8 mouse cellular contexts compared by ENCODE assay signal in genomic region chr17:35993675-35994074, GRCm38 (mm10). TPM values are rescaled to one million over a fixed set of nuclear protein-coding genes. Genes with fewer than 3 reads are reported as not detected.
DNase-seq lines count a peak whose midpoint lies in the region; ATAC-seq and TF ChIP-seq lines count a peak whose summit lies in the region.

No protein-coding gene starts in this region.

- H3K4me2 ChIP-seq in heart, embryonic 13.5 days = peak overlapping the region; percentile 81
- peak overlapping the region; percentile 65 for H3K4me2 ChIP-seq in kidney, postnatal 0 days (ENCODE audit: low read length)
- H3K4me2 ChIP-seq in liver, embryonic 14.5 days (ENCODE audit: low read depth) = peak overlapping the region; percentile 80
- H3K4me2 ChIP-seq in neural tube, embryonic 11.5 days (ENCODE audit: low read depth) = peak overlapping the region; percentile 25; the same call in 1 of the 2 replicates
- peak overlapping the region; percentile 75 for H3K4me2 ChIP-seq in stomach, embryonic 16.5 days (ENCODE audit: low read depth, low read length)

- no peaks in the 10 kb centered on the region for H3K9me3 ChIP-seq in erythroblast, embryonic 14.5 days (ENCODE audit: control insufficient read depth, low read length)
- no peaks in the 10 kb centered on the region for H3K9me3 ChIP-seq in heart, embryonic 13.5 days
- H3K9me3 ChIP-seq in kidney, postnatal 0 days (replicated peaks; ENCODE audit: low read length) = no peaks in the 10 kb centered on the region
- H3K9me3 ChIP-seq in liver, embryonic 14.5 days (ENCODE audit: control insufficient read depth, low read length) = no peaks in the 10 kb centered on the region
- no peaks in the 10 kb centered on the region for H3K9me3 ChIP-seq in neural tube, embryonic 11.5 days (ENCODE audit: control insufficient read depth, low read length)
- no peaks in the 10 kb centered on the region for H3K9me3 ChIP-seq in stomach, embryonic 16.5 days (replicated peaks; ENCODE audit: control insufficient read depth, low read length)

- peak; percentile 91 for DNase-seq in CD4-positive helper T cell, adult 2 months (ENCODE audit: low read depth, low spot score)
- DNase-seq in brain, embryonic 14.5 days (ENCODE audit: low read depth) = peak; percentile 91
- DNase-seq in kidney, postnatal 0 days (ENCODE audit: low spot score) = peak; percentile 85
- DNase-seq in liver, embryonic 14.5 days (ENCODE audit: low read depth in 3 of 3, low spot score in 3 of 3) = peak; percentile 60 to 73 (median 62)
- peak; percentile 84 for DNase-seq in neural tube, embryonic 11.5 days (ENCODE audit: low spot score)

- ATAC-seq in heart, embryonic 13.5 days (ENCODE audit: extremely low read depth, insufficient number of reproducible peaks, low FRiP score, low TSS enrichment) = peak; percentile 26; the same call in 1 of the 2 replicates
- peak; percentile 58 for ATAC-seq in kidney, postnatal 0 days (replicated peaks; ENCODE audit: low FRiP score, low read depth)
- ATAC-seq in liver, embryonic 14.5 days (ENCODE audit: insufficient read depth) = peak; percentile 59
- peak; percentile 77 for ATAC-seq in neural tube, embryonic 11.5 days (ENCODE audit: insufficient read depth, low FRiP score, low TSS enrichment)
- ATAC-seq in stomach, embryonic 16.5 days (ENCODE audit: insufficient read depth, low FRiP score) = peak; percentile 71

- H3K27ac ChIP-seq in heart, embryonic 13.5 days (replicated peaks) = no peak overlapping the region
- H3K27ac ChIP-seq in kidney, postnatal 0 days = no peak overlapping the region
- H3K27ac ChIP-seq in liver, embryonic 14.5 days = no peak overlapping the region; the same call in 1 of the 2 replicates
- H3K27ac ChIP-seq in neural tube, embryonic 11.5 days (ENCODE audit: low read depth, low read length) = no peak overlapping the region
- no peak overlapping the region for H3K27ac ChIP-seq in stomach, embryonic 16.5 days (ENCODE audit: low read length)

- no peak for TF ChIP-seq POLR2A in brain, embryonic 14.5 days (IDR thresholded peaks at IDR 0.05; ENCODE audit: borderline replicate concordance, extremely low read depth, insufficient read depth, insufficient read length, poor library complexity, severe bottlenecking)

- 0 out of 2 replicates have a peak overlapping the region, but pooled peaks have one; percentile 33 for H3K9ac ChIP-seq in heart, embryonic 13.5 days
- H3K9ac ChIP-seq in kidney, postnatal 0 days (ENCODE audit: low read depth, low read length) = no peak overlapping the region
- no peak overlapping the region for H3K9ac ChIP-seq in liver, embryonic 14.5 days (replicated peaks)
- H3K9ac ChIP-seq in neural tube, embryonic 11.5 days (ENCODE audit: low read length) = no peak overlapping the region
- peak overlapping the region; percentile 21; the same call in 1 of the 2 replicates for H3K9ac ChIP-seq in stomach, embryonic 16.5 days (ENCODE audit: low read length)

- WGBS in heart, embryonic 13.5 days = 5% methylated on average over 17 of the region's 17 CpGs
- WGBS in kidney, postnatal 0 days = 5% methylated on average over 17 of the region's 17 CpGs
- 3% methylated on average over 17 of the region's 17 CpGs for WGBS in liver, embryonic 14.5 days (ENCODE audit: insufficient replicate concordance)
- WGBS in neural tube, embryonic 11.5 days = 9% methylated on average over 17 of the region's 17 CpGs
- 8% methylated on average over 17 of the region's 17 CpGs for WGBS in stomach, embryonic 16.5 days

- H3K36me3 ChIP-seq in erythroblast, embryonic 14.5 days (ENCODE audit: control insufficient read depth) = peaks cover 2% of the 10 kb centered on the region; the same call in 1 of the 2 replicates
- peaks cover 13% of the 10 kb centered on the region for H3K36me3 ChIP-seq in heart, embryonic 13.5 days
- H3K36me3 ChIP-seq in kidney, postnatal 0 days (ENCODE audit: insufficient read depth, low read length) = peaks cover 11% of the 10 kb centered on the region
- H3K36me3 ChIP-seq in liver, embryonic 14.5 days (replicated peaks; ENCODE audit: control insufficient read depth, insufficient read depth, low read depth) = no peaks in the 10 kb centered on the region
- H3K36me3 ChIP-seq in neural tube, embryonic 11.5 days (ENCODE audit: control insufficient read depth, insufficient read depth, low read length) = peaks cover 7% of the 10 kb centered on the region; the same call in 1 of the 2 replicates
- H3K36me3 ChIP-seq in stomach, embryonic 16.5 days (ENCODE audit: control insufficient read depth, insufficient read depth, low read length) = peaks cover under 1% of the 10 kb centered on the region; the same call in 1 of the 2 replicates

- peak overlapping the region; percentile 83 for H3K4me3 ChIP-seq in erythroblast, embryonic 14.5 days (replicated peaks)
- H3K4me3 ChIP-seq in heart, embryonic 13.5 days = peak overlapping the region; percentile 69
- H3K4me3 ChIP-seq in kidney, postnatal 0 days (replicated peaks; ENCODE audit: low read depth, low read length) = peak overlapping the region; percentile 37
- peak overlapping the region; percentile 11 to 75; a peak in 3 of 4 replicates for H3K4me3 ChIP-seq in liver, embryonic 14.5 days (ENCODE audit: insufficient read depth in 1 of 2, low read depth in 2 of 2, low read length in 2 of 2)
- peak overlapping the region; percentile 12; the same call in 1 of the 2 replicates for H3K4me3 ChIP-seq in neural tube, embryonic 11.5 days (ENCODE audit: low read depth, low read length)
- peak overlapping the region; percentile 73 for H3K4me3 ChIP-seq in stomach, embryonic 16.5 days (replicated peaks; ENCODE audit: low read length)

- peaks cover 54% of the 10 kb centered on the region for H3K4me1 ChIP-seq in erythroblast, embryonic 14.5 days (ENCODE audit: control insufficient read depth)
- peaks cover 26% of the 10 kb centered on the region for H3K4me1 ChIP-seq in heart, embryonic 13.5 days
- no peaks in the 10 kb centered on the region for H3K4me1 ChIP-seq in kidney, postnatal 0 days (replicated peaks; ENCODE audit: insufficient read depth, low read length)
- H3K4me1 ChIP-seq in liver, embryonic 14.5 days (replicated peaks; ENCODE audit: control insufficient read depth in 2 of 2, insufficient read depth in 2 of 2, low read length in 1 of 2) = peaks cover 14 to 20% of the 10 kb centered on the region in 2 experiments
- peaks cover 4% of the 10 kb centered on the region; the same call in 1 of the 2 replicates for H3K4me1 ChIP-seq in neural tube, embryonic 11.5 days (ENCODE audit: control insufficient read depth, insufficient read depth, low read length)
- peaks cover 24% of the 10 kb centered on the region for H3K4me1 ChIP-seq in stomach, embryonic 16.5 days (ENCODE audit: control insufficient read depth, insufficient read depth, low read length)

- TF ChIP-seq CTCF in brain, embryonic 14.5 days (IDR thresholded peaks at IDR 0.05; ENCODE audit: borderline replicate concordance, extremely low read depth, insufficient read depth, insufficient read length) = peak; percentile 99
- TF ChIP-seq CTCF in kidney, postnatal 0 days (IDR thresholded peaks at IDR 0.05; ENCODE audit: low read depth) = peak; percentile 99
- peak; percentile 100 for TF ChIP-seq CTCF in liver, embryonic 14.5 days (IDR thresholded peaks at IDR 0.05; ENCODE audit: low read depth)

- no peak for TF ChIP-seq EP300 in liver, embryonic 14.5 days (IDR thresholded peaks at IDR 0.05; ENCODE audit: low read depth)

- no peaks in the 10 kb centered on the region for H3K27me3 ChIP-seq in erythroblast, embryonic 14.5 days (ENCODE audit: control insufficient read depth)
- no peaks in the 10 kb centered on the region for H3K27me3 ChIP-seq in heart, embryonic 13.5 days (replicated peaks)
- H3K27me3 ChIP-seq in kidney, postnatal 0 days (ENCODE audit: insufficient read depth, low read length) = no peaks in the 10 kb centered on the region
- H3K27me3 ChIP-seq in liver, embryonic 14.5 days (ENCODE audit: control insufficient read depth, insufficient read depth, low read length) = no peaks in the 10 kb centered on the region
- H3K27me3 ChIP-seq in neural tube, embryonic 11.5 days (ENCODE audit: control insufficient read depth, insufficient read depth, low read length) = no peaks in the 10 kb centered on the region
- no peaks in the 10 kb centered on the region for H3K27me3 ChIP-seq in stomach, embryonic 16.5 days (ENCODE audit: control insufficient read depth, insufficient read depth, low read length)

RNA-seq across cellular contexts. Expression of gene Prr3, which starts 13.6 kb away (rescaled TPM):
- 72.1 and 81.6 TPM in 2 replicates for polyA plus RNA-seq in brain, embryonic 14.5 days (2012; rRNA removed)
- polyA plus RNA-seq in erythroblast, embryonic 14.5 days (2012) = 0.18 and 0.30 TPM in 2 replicates
- 17.6 and 18.1 TPM in 2 replicates for polyA plus RNA-seq in heart, embryonic 13.5 days (2015; fragmentation: Nextera tagmentation; extraction: Ambion mirVana)
- polyA plus RNA-seq in kidney, postnatal 0 days (2015; fragmentation: Nextera tagmentation; extraction: Ambion mirVana) = 27.9 and 29.3 TPM in 2 replicates
- polyA plus RNA-seq in liver, embryonic 14.5 days (2012; rRNA removed) = 5.5 and 6.3 TPM in 2 replicates
- 3.5 and 4.5 TPM in 2 replicates for polyA plus RNA-seq in liver, embryonic 14.5 days (2014; fragmentation: Nextera tagmentation; extraction: Ambion mirVana)
- polyA plus RNA-seq in neural tube, embryonic 11.5 days (2014; fragmentation: Nextera tagmentation; extraction: Ambion mirVana) = 39.3 and 44.4 TPM in 2 replicates
- 23.4 and 25.6 TPM in 2 replicates for polyA plus RNA-seq in stomach, embryonic 16.5 days (2015; fragmentation: Nextera tagmentation; extraction: Ambion mirVana)

RNA-seq across cellular contexts. Expression of gene Gnl1, which starts 14.0 kb away (rescaled TPM):
- 31.2 and 52.4 TPM in 2 replicates for polyA plus RNA-seq in brain, embryonic 14.5 days (2012; rRNA removed)
- 1.5 and 1.9 TPM in 2 replicates for polyA plus RNA-seq in erythroblast, embryonic 14.5 days (2012)
- 38.9 and 40.3 TPM in 2 replicates for polyA plus RNA-seq in heart, embryonic 13.5 days (2015; fragmentation: Nextera tagmentation; extraction: Ambion mirVana)
- polyA plus RNA-seq in kidney, postnatal 0 days (2015; fragmentation: Nextera tagmentation; extraction: Ambion mirVana) = 38.2 and 43.7 TPM in 2 replicates
- polyA plus RNA-seq in liver, embryonic 14.5 days (2012; rRNA removed) = 3.9 and 5.2 TPM in 2 replicates
- 4.4 and 5.6 TPM in 2 replicates for polyA plus RNA-seq in liver, embryonic 14.5 days (2014; fragmentation: Nextera tagmentation; extraction: Ambion mirVana)
- polyA plus RNA-seq in neural tube, embryonic 11.5 days (2014; fragmentation: Nextera tagmentation; extraction: Ambion mirVana) = 35.7 and 36.5 TPM in 2 replicates
- polyA plus RNA-seq in stomach, embryonic 16.5 days (2015; fragmentation: Nextera tagmentation; extraction: Ambion mirVana) = 42.7 and 45.0 TPM in 2 replicates

RNA-seq across cellular contexts. Expression of gene Abcf1, which starts 24.1 kb away (rescaled TPM):
- polyA plus RNA-seq in brain, embryonic 14.5 days (2012; rRNA removed) = 78.3 and 89.3 TPM in 2 replicates
- polyA plus RNA-seq in erythroblast, embryonic 14.5 days (2012) = 14.0 and 24.6 TPM in 2 replicates
- 64.6 and 67.6 TPM in 2 replicates for polyA plus RNA-seq in heart, embryonic 13.5 days (2015; fragmentation: Nextera tagmentation; extraction: Ambion mirVana)
- polyA plus RNA-seq in kidney, postnatal 0 days (2015; fragmentation: Nextera tagmentation; extraction: Ambion mirVana) = 78.6 and 90.2 TPM in 2 replicates
- polyA plus RNA-seq in liver, embryonic 14.5 days (2012; rRNA removed) = 35.7 and 49.0 TPM in 2 replicates
- 39.0 and 49.1 TPM in 2 replicates for polyA plus RNA-seq in liver, embryonic 14.5 days (2014; fragmentation: Nextera tagmentation; extraction: Ambion mirVana)
- polyA plus RNA-seq in neural tube, embryonic 11.5 days (2014; fragmentation: Nextera tagmentation; extraction: Ambion mirVana) = 103 and 113 TPM in 2 replicates
- polyA plus RNA-seq in stomach, embryonic 16.5 days (2015; fragmentation: Nextera tagmentation; extraction: Ambion mirVana) = 87.7 and 88.9 TPM in 2 replicates

RNA-seq across cellular contexts. Expression of gene H2-T24, which starts 26.7 kb away (rescaled TPM):
- 0.08 and 0.19 TPM in 2 replicates for polyA plus RNA-seq in brain, embryonic 14.5 days (2012; rRNA removed)
- 0.91 and 0.98 TPM in 2 replicates for polyA plus RNA-seq in erythroblast, embryonic 14.5 days (2012)
- polyA plus RNA-seq in heart, embryonic 13.5 days (2015; fragmentation: Nextera tagmentation; extraction: Ambion mirVana) = 2.4 and 2.8 TPM in 2 replicates
- 1.3 and 1.7 TPM in 2 replicates for polyA plus RNA-seq in kidney, postnatal 0 days (2015; fragmentation: Nextera tagmentation; extraction: Ambion mirVana)
- polyA plus RNA-seq in liver, embryonic 14.5 days (2012; rRNA removed) = 3.2 and 4.3 TPM in 2 replicates
- polyA plus RNA-seq in liver, embryonic 14.5 days (2014; fragmentation: Nextera tagmentation; extraction: Ambion mirVana) = 3.7 and 4.0 TPM in 2 replicates
- polyA plus RNA-seq in neural tube, embryonic 11.5 days (2014; fragmentation: Nextera tagmentation; extraction: Ambion mirVana) = 3.5 and 3.6 TPM in 2 replicates
- polyA plus RNA-seq in stomach, embryonic 16.5 days (2015; fragmentation: Nextera tagmentation; extraction: Ambion mirVana) = 2.7 TPM in 2 replicates

RNA-seq across cellular contexts. Expression of gene H2-T23, which starts 39.0 kb away (rescaled TPM):
- polyA plus RNA-seq in brain, embryonic 14.5 days (2012; rRNA removed) = 5.4 and 9.9 TPM in 2 replicates
- 3.7 and 5.0 TPM in 2 replicates for polyA plus RNA-seq in erythroblast, embryonic 14.5 days (2012)
- polyA plus RNA-seq in heart, embryonic 13.5 days (2015; fragmentation: Nextera tagmentation; extraction: Ambion mirVana) = 4.8 and 5.0 TPM in 2 replicates
- polyA plus RNA-seq in kidney, postnatal 0 days (2015; fragmentation: Nextera tagmentation; extraction: Ambion mirVana) = 14.2 and 16.1 TPM in 2 replicates
- polyA plus RNA-seq in liver, embryonic 14.5 days (2012; rRNA removed) = 24.3 and 29.1 TPM in 2 replicates
- 25.5 and 28.8 TPM in 2 replicates for polyA plus RNA-seq in liver, embryonic 14.5 days (2014; fragmentation: Nextera tagmentation; extraction: Ambion mirVana)
- 2.7 and 3.0 TPM in 2 replicates for polyA plus RNA-seq in neural tube, embryonic 11.5 days (2014; fragmentation: Nextera tagmentation; extraction: Ambion mirVana)
- polyA plus RNA-seq in stomach, embryonic 16.5 days (2015; fragmentation: Nextera tagmentation; extraction: Ambion mirVana) = 16.9 and 17.5 TPM in 2 replicates

Comparison
In these comparisons a context has a peak if more than half of its experiments do, and no peak if none do; other contexts are left out.
1. H3K4me3 ChIP-seq: peak in every context shown above with its lines; median percentile 83 in erythroblast, embryonic 14.5 days; 73 in stomach, embryonic 16.5 days; 69 in heart, embryonic 13.5 days; 43 in liver, embryonic 14.5 days; 37 in kidney, postnatal 0 days; 12 in neural tube, embryonic 11.5 days.
2. ATAC-seq: peak in every context shown above with its lines; median percentile 77 in neural tube, embryonic 11.5 days; 71 in stomach, embryonic 16.5 days; 59 in liver, embryonic 14.5 days; 58 in kidney, postnatal 0 days; 26 in heart, embryonic 13.5 days.
3. H3K4me2 ChIP-seq: peak in every context shown above with its lines; median percentile 81 in heart, embryonic 13.5 days; 80 in liver, embryonic 14.5 days; 75 in stomach, embryonic 16.5 days; 65 in kidney, postnatal 0 days; 25 in neural tube, embryonic 11.5 days.
4. H3K9ac ChIP-seq: peak in heart, embryonic 13.5 days (single experiment) and stomach, embryonic 16.5 days (single experiment); none in kidney, postnatal 0 days (single experiment), liver, embryonic 14.5 days (single experiment) and neural tube, embryonic 11.5 days (single experiment).
5. Peak in every context shown above with its lines, with median percentiles within 50 percentile points of each other: DNase-seq and CTCF ChIP-seq.